In the genomic region with DNA sequence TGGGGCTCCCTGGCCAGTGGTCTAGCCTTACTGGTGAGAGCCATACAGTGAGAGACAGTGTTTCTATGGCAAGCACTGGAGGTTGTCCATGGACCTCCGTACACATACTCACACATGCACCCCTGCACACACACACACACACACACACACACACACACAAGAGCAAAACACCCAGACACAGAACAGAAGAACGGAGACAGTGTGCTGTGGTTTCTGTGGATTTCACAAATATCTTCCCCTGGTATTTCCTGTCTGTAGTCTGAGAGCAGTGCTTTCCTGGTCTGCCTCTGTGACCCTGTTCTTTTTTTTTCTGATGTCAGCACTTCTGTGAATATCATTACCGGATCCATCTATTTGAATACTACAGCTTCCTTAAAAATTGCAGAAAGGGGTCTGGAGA, we compare ENCODE assay signal across 13 mouse cellular contexts. TPM values are rescaled to one million over a fixed set of nuclear protein-coding genes. Genes with fewer than 3 reads are reported as not detected.
DNase-seq lines count a peak whose midpoint lies in the region; ATAC-seq lines count a peak whose summit lies in the region.
"Had no signal": no experiment of that assay in that cellular context is flagged by ENCODE, and none has a peak within 500 bp of the region (broad histone marks: within the 10 kb centered on the region; RNA-seq: fewer than 3 reads in every experiment).

No protein-coding gene starts in this region.

- no peaks in the 10 kb centered on the region for H3K27me3 ChIP-seq in heart, embryonic 10.5 days (ENCODE audit: insufficient read depth, poor library complexity, severe bottlenecking)
- H3K27me3 ChIP-seq in embryonic facial prominence, embryonic 15.5 days = no peaks in the 10 kb centered on the region
- H3K27me3 ChIP-seq: hindbrain, embryonic 15.5 days had no signal

- peak; percentile 51; the same call in 1 of the 2 replicates for ATAC-seq in embryonic facial prominence, embryonic 15.5 days (ENCODE audit: insufficient number of reproducible peaks, low FRiP score, low TSS enrichment, low read depth)
- ATAC-seq in erythroid progenitor cell, adult 5-6 weeks (replicated peaks; ENCODE audit: low FRiP score, poor library complexity, severe bottlenecking) = no peak

- H3K9ac ChIP-seq in embryonic facial prominence, embryonic 15.5 days = no peak overlapping the region
- H3K9ac ChIP-seq: hindbrain, embryonic 15.5 days had no signal

- H3K9me3 ChIP-seq in heart, embryonic 10.5 days = no peaks in the 10 kb centered on the region
- H3K9me3 ChIP-seq in embryonic facial prominence, embryonic 15.5 days (replicated peaks) = no peaks in the 10 kb centered on the region
- H3K9me3 ChIP-seq: hindbrain, embryonic 15.5 days had no signal

- peaks cover 11% of the 10 kb centered on the region; the same call in 1 of the 2 replicates for H3K4me1 ChIP-seq in heart, embryonic 10.5 days
- H3K4me1 ChIP-seq in embryonic facial prominence, embryonic 15.5 days = peaks cover 7% of the 10 kb centered on the region; the same call in 1 of the 2 replicates
- H3K4me1 ChIP-seq: hindbrain, embryonic 15.5 days had no signal

- H3K27ac ChIP-seq in heart, embryonic 10.5 days = 0 out of 2 replicates have a peak overlapping the region, but pooled peaks have one; percentile 30
- H3K27ac ChIP-seq in embryonic facial prominence, embryonic 15.5 days (replicated peaks) = 0 out of 2 replicates have a peak overlapping the region, but pooled peaks have one; percentile 28
- H3K27ac ChIP-seq: hindbrain, embryonic 15.5 days had no signal

- DNase-seq in heart, embryonic 10.5 days (ENCODE audit: low spot score) = no peak
- DNase-seq in heart, postnatal 10 days = no peak
- peak; percentile 26 for DNase-seq in 3134 (ENCODE audit: extremely low read depth, insufficient read length, low spot score)
- peak; percentile 49 for DNase-seq in lung, postnatal 36 days
- no peak for DNase-seq in left cerebral cortex, adult 11 months (ENCODE audit: low spot score)
- no peak for DNase-seq in frontal cortex, postnatal 25 days (ENCODE audit: low spot score in 2 of 2)
- DNase-seq: adrenal gland, postnatal 25 days had no signal

- no peak overlapping the region for H3K4me2 ChIP-seq in embryonic facial prominence, embryonic 15.5 days (replicated peaks)
- H3K4me2 ChIP-seq: hindbrain, embryonic 15.5 days; midbrain, embryonic 11.5 days had no signal

- no peaks in the 10 kb centered on the region for H3K36me3 ChIP-seq in heart, embryonic 10.5 days
- no peaks in the 10 kb centered on the region for H3K36me3 ChIP-seq in embryonic facial prominence, embryonic 15.5 days
- H3K36me3 ChIP-seq: hindbrain, embryonic 15.5 days had no signal

- intact Hi-C loops in heart, postnatal 10 days (cut with DNase I) = no loop called here

- 64% methylated on average over 3 of the region's 3 CpGs for WGBS in heart, embryonic 10.5 days
- WGBS in embryonic facial prominence, embryonic 15.5 days = 43% methylated on average over 3 of the region's 3 CpGs

- no peak overlapping the region for H3K4me3 ChIP-seq in heart, embryonic 10.5 days
- no peak overlapping the region for H3K4me3 ChIP-seq in embryonic facial prominence, embryonic 15.5 days (replicated peaks)
- H3K4me3 ChIP-seq: hindbrain, embryonic 15.5 days had no signal

RNA-seq across cellular contexts. Expression of a gene that starts 2.9 kb away (rescaled TPM):
- 0.96 and 1.9 TPM in 2 replicates for polyA plus RNA-seq in heart, embryonic 10.5 days (2016; fragmentation: Nextera tagmentation; extraction: Ambion mirVana)
- 1 to 10 TPM; 8.1 to 9.0 TPM for total RNA-seq in heart, postnatal 10 days (2021)
- 22.1 and 22.2 TPM in 2 replicates for polyA plus RNA-seq in embryonic facial prominence, embryonic 15.5 days (2015; fragmentation: Nextera tagmentation; extraction: Ambion mirVana)
- total RNA-seq in erythroid progenitor cell, adult 5-6 weeks (2015; ENCODE audit: low replicate concordance) = 97.3 and 108 TPM in 2 replicates
- 104 and 120 TPM in 2 replicates for total RNA-seq in erythroid progenitor cell, adult 5-6 weeks (2017; ENCODE audit: low replicate concordance)
- polyA plus RNA-seq: C2C12 had no signal

RNA-seq across cellular contexts. Expression of a gene that starts 24.6 kb away (rescaled TPM):
- polyA plus RNA-seq in heart, embryonic 10.5 days (2016; fragmentation: Nextera tagmentation; extraction: Ambion mirVana) = 4.2 and 10.2 TPM in 2 replicates
- 10 to 100 TPM; 17.5 to 17.9 TPM for total RNA-seq in heart, postnatal 10 days (2021)
- polyA plus RNA-seq in embryonic facial prominence, embryonic 15.5 days (2015; fragmentation: Nextera tagmentation; extraction: Ambion mirVana) = 122 and 138 TPM in 2 replicates
- total RNA-seq in erythroid progenitor cell, adult 5-6 weeks (2015; ENCODE audit: low replicate concordance) = 3.4 TPM in 1 of 2 replicates, not detected in the other
- total RNA-seq in erythroid progenitor cell, adult 5-6 weeks (2017; ENCODE audit: low replicate concordance) = not detected in 2 replicates

RNA-seq across cellular contexts. Expression of a gene that starts 35.8 kb away (rescaled TPM):
- 0.19 TPM in 1 of 2 replicates, not detected in the other for polyA plus RNA-seq in heart, embryonic 10.5 days (2016; fragmentation: Nextera tagmentation; extraction: Ambion mirVana)
- total RNA-seq in heart, postnatal 10 days (2021) = not detected
- polyA plus RNA-seq in embryonic facial prominence, embryonic 15.5 days (2015; fragmentation: Nextera tagmentation; extraction: Ambion mirVana) = not detected in 2 replicates
- not detected in 2 replicates for total RNA-seq in erythroid progenitor cell, adult 5-6 weeks (2015; ENCODE audit: low replicate concordance)
- total RNA-seq in erythroid progenitor cell, adult 5-6 weeks (2017; ENCODE audit: low replicate concordance) = not detected in 2 replicates
- total RNA-seq: adrenal gland, postnatal 25 days had no signal
- polyA plus RNA-seq: C2C12; forebrain, embryonic 11.5 days; hindbrain, embryonic 15.5 days; midbrain, embryonic 11.5 days had no signal

Comparison
In these comparisons a context has a peak if more than half of its experiments do, and no peak if none do; other contexts are left out.
1. DNase-seq: peak in 3134 (single experiment) and lung, postnatal 36 days (single experiment); none in heart, embryonic 10.5 days (single experiment), heart, postnatal 10 days (0 of 2), left cerebral cortex, adult 11 months (single experiment) and frontal cortex, postnatal 25 days (0 of 2).
2. RNA of a gene that starts 2.9 kb away (total RNA-seq): 97.3 to 120 TPM in erythroid progenitor cell, adult 5-6 weeks; 8.1 to 9.0 TPM in heart, postnatal 10 days; every median in the first group is over 4 times any median in the second.
3. RNA of a gene that starts 24.6 kb away (total RNA-seq): 17.5 to 17.9 TPM in heart, postnatal 10 days; 3.4 TPM in erythroid progenitor cell, adult 5-6 weeks; every median in the first group is over 4 times any median in the second.